Mouse (Mus musculus) heart, embryonic 10.5 days (tissue): ENCODE measurements around the gene Trappc13. TPM values are rescaled to one million over a fixed set of nuclear protein-coding genes. Genes with fewer than 3 reads are reported as not detected.

Experiments used
- DNase-seq: peaks from one replicate; pipeline ENCODE4 v3.0.0-alpha.2; 2017; ENCODE audit warnings: low spot score
- H3K27ac ChIP-seq: fragments of 300-500 bp; sonication (generic); 2 replicates; pipeline ENCODE4 v1.5.1; 2016; ENCODE audit warnings: mild to moderate bottlenecking
- H3K27me3 ChIP-seq: fragments of 300-500 bp; sonication (generic); 2 replicates; pipeline ENCODE4 v1.6.1; 2016; ENCODE audit warnings: mild to moderate bottlenecking; ENCODE audit not compliant: poor library complexity, insufficient read depth, severe bottlenecking
- H3K36me3 ChIP-seq: fragments of 300-500 bp; sonication (generic); 2 replicates; pipeline ENCODE4 v1.6.1; 2016; ENCODE audit warnings: mild to moderate bottlenecking, moderate library complexity
- H3K4me1 ChIP-seq: fragments of 300-500 bp; sonication (generic); 2 replicates; pipeline ENCODE4 v1.6.1; 2016; ENCODE audit warnings: mild to moderate bottlenecking
- H3K4me3 ChIP-seq: fragments of 300-500 bp; sonication (generic); 2 replicates; pipeline ENCODE4 v1.5.1; 2016; ENCODE audit warnings: mild to moderate bottlenecking, moderate library complexity
- H3K9me3 ChIP-seq: fragments of 300-500 bp; sonication (generic); 2 replicates; pipeline ENCODE4 v1.6.1; 2016; ENCODE audit warnings: mild to moderate bottlenecking, moderate library complexity
- WGBS: fragments of 180-500 bp; shearing (Covaris S2); methylation state at CpG from one replicate; pipeline ENCODE4 v1.1.7; 2016; 5-methylcytosine and 5-hydroxymethylcytosine counted together
- polyA plus RNA-seq: library from polyadenylated mRNA; unstranded; fragments of >200 nt; fragmentation: Nextera tagmentation; extraction: Ambion mirVana; gene quantifications from 2 replicates; pipeline ENCODE4 v1.2.1, GENCODE M21; 2016

Trappc13 gene
- polyA plus RNA-seq, 1 experiment from 2014 or later = 64.6 TPM

DNA sequence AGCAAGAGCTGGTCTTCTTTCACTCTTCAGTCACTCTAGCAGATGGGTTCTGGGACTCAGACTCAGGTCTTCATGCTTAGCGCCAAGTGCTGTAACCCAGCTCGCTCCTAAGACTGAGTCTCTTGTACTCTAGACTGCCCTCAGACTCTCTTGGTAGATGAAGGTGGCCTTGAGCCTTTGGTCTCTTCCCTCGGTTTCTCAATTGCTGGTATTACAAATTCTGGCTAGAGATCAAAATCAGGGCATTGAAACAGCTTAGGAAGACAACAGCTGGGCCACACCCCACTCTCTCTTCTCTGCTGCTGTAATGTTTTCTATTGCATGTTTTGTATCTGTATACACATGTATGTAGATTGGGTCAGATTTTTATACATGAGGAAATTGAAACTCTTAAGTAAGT lies 32.6 kb downstream of the Trappc13 start:
- no peak overlapping the region for H3K27ac ChIP-seq
- H3K4me1 ChIP-seq = no peaks in the 10 kb centered on the region
- H3K27me3 ChIP-seq = no peaks in the 10 kb centered on the region
- WGBS = 93% methylated on average over 3 of the region's 3 CpGs
- H3K36me3 ChIP-seq = peaks cover 81% of the 10 kb centered on the region
- H3K4me3 ChIP-seq = no peak overlapping the region
- no peaks in the 10 kb centered on the region for H3K9me3 ChIP-seq
- DNase-seq = no peak

DNA sequence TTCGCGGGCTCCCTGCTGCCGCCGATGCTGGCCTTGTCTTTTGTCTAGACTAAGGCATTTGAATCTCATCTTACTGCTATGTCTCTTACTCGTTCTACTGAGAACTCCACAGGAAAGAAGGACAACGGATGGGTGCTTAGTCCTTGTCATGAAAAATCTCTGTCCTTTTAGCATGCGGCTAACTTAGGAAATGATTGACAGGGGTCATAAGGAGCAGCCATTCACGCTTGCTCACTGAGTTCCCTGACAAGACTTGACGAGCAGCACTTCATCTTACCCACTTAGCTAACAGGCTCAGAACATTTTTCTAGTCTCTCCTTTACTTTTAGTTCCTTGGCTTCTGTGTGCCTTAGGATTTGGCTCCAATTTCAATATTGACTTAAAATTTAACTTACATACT lies 33.4 kb downstream of the Trappc13 start:
- Histone ChIP-seq H3K9me3 (no peaks in the 10 kb centered on the region), H3K27me3 (no peaks in the 10 kb centered on the region), H3K4me1 (no peaks in the 10 kb centered on the region), H3K36me3 (peaks cover 81% of the 10 kb centered on the region), H3K4me3 (no peak overlapping the region), H3K27ac (no peak overlapping the region)
- no peak for DNase-seq
- 83% methylated on average over 9 of the region's 9 CpGs for WGBS

DNA sequence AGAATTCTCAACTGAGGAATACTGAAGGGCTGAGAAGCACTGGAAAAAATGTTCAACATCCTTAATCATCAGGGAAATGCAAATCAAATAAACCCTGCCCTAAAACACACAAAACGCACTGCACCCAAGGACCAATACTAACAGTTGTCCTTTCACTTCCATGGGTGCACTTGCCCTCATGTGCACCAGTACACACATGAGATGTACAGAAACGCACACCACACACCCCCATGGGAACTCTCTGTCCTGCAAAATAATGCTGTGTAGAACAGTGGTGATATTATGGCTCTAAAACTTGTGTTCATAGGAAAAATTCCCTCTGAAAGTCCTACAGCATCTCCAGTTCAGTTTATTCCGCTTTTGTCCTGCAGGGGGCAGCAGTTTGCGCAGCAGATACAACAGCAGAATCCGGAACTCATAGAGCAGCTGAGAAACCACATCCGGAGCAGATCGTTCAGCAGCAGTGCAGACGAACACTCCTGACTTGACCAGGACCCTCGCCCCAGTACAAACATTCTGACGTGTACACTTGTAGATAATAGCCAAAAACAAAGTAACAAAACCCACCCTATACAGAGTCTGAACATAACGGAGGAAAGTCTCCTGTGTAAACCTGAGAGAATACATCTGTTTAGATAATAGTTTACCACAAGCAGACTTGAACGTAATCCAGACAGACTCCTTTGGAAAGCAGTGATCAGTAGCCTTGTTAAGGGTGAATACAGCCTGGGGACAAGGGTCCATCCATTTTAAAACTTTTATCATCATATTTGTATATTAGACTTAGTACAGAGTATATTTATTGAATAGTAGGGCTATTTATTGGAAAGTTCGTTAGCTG lies 38.7 kb downstream of the Trappc13 start:
- Histone ChIP-seq H3K9me3 (no peaks in the 10 kb centered on the region), H3K4me3 (peak overlapping the region; percentile 12; the same call in 1 of the 2 replicates), H3K4me1 (no peaks in the 10 kb centered on the region), H3K27ac (no peak overlapping the region), H3K36me3 (peaks cover 30% of the 10 kb centered on the region), H3K27me3 (no peaks in the 10 kb centered on the region)
- peak; percentile 85 for DNase-seq
- 43% methylated on average over 13 of the region's 13 CpGs for WGBS

DNA sequence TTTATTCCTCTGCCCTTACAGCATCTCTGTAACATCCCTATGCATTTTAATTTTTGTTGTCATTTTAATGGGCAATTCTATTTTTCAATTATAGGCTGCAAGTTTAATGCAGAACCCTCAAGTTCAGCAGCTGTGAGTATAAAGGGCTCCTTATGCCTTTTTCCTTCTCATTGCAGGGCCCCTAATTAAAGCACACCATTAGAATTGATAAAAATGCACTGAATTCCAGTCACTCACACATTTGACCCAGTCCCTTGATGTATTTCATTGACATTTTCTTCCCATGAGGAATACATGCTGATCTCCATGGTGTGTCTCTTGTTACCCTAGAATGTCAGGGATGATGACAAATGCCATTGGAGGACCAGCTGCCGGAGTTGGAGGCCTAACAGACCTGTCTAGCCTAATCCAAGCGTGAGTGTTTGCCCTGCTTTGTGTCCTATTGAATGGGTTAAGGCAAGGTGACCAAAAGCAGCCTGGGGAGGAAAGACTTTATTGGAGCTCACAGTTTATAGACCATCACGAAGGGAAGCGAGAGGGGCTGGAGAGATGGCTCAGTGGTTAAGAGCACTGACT lies 43.7 kb downstream of the Trappc13 start:
- Histone ChIP-seq H3K36me3 (0 out of 2 replicates have a peak, but pooled peaks cover 2% of the 10 kb centered on the region), H3K4me3 (no peak overlapping the region), H3K9me3 (no peaks in the 10 kb centered on the region), H3K27me3 (no peaks in the 10 kb centered on the region), H3K27ac (no peak overlapping the region), H3K4me1 (no peaks in the 10 kb centered on the region)
- WGBS = 79% methylated on average over 4 of the region's 4 CpGs
- DNase-seq = no peak

DNA sequence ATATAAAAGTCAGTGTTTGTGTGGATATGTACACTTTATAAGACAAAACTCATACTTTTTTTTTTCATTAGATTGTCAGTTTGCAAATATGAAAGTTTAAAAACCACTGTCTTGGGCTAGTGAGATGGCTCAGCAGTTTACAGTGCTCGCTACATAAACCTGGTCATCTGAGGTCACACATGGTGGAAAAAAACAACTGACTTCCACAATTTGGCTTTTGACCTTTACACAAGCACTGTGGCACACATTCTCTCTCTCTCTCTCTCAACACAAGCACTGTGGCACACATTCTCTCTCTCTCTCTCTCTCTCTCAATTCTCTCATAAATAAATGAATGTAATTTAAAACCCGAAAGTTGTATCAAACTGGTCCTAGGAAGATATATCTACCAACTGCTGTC lies 45.7 kb downstream of the Trappc13 start:
- WGBS = 79% methylated on average over 2 of the region's 2 CpGs
- Histone ChIP-seq H3K36me3 (0 out of 2 replicates have a peak, but pooled peaks cover 2% of the 10 kb centered on the region), H3K4me3 (no peak overlapping the region)

DNA sequence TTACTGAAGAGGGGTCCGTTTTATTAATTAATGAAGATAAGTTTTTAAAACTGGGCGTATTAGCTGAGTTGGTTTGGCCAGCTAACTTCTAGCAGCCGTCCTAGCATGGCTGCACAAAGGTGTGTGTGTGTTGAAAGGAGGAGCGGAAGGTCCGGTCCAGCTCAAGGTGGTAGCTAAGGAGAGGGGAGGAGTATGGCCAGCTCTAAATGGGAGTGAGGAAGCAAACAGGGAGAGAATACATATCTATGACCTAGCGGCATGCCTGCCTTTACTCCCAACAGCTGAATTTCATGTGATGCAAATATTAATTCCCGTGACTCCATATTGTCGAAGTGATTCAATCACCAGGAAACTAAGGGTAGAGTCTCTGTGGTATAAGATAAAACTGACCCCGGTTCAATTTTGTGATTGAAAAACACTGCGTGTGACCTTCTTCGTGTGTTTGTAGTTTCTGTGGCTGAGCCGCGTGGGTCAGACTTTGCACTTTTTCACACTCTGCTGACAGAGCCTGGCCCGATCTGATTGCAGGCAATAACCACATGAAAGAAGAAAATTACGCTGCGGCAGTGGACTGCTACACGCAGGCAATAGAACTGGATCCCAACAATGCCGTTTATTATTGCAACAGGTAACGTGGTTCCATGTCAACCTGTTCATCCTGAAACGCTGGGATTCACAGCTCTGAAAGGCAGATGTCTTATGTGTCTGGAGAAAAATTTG lies 54.4 kb downstream of the Trappc13 start:
- no peak for DNase-seq
- Histone ChIP-seq H3K36me3 (0 out of 2 replicates have a peak, but pooled peaks cover 3% of the 10 kb centered on the region), H3K9me3 (no peaks in the 10 kb centered on the region), H3K4me1 (no peaks in the 10 kb centered on the region), H3K27ac (no peak overlapping the region), H3K27me3 (no peaks in the 10 kb centered on the region), H3K4me3 (no peak overlapping the region)
- WGBS = 91% methylated on average over 20 of the region's 20 CpGs

More for the DNA sequence above, 45.7 kb downstream of the Trappc13 start:
- H3K27me3 ChIP-seq = no peaks in the 10 kb centered on the region
- no peak overlapping the region for H3K27ac ChIP-seq
- H3K9me3 ChIP-seq = no peaks in the 10 kb centered on the region
- no peak for DNase-seq
- no peaks in the 10 kb centered on the region for H3K4me1 ChIP-seq

DNA sequence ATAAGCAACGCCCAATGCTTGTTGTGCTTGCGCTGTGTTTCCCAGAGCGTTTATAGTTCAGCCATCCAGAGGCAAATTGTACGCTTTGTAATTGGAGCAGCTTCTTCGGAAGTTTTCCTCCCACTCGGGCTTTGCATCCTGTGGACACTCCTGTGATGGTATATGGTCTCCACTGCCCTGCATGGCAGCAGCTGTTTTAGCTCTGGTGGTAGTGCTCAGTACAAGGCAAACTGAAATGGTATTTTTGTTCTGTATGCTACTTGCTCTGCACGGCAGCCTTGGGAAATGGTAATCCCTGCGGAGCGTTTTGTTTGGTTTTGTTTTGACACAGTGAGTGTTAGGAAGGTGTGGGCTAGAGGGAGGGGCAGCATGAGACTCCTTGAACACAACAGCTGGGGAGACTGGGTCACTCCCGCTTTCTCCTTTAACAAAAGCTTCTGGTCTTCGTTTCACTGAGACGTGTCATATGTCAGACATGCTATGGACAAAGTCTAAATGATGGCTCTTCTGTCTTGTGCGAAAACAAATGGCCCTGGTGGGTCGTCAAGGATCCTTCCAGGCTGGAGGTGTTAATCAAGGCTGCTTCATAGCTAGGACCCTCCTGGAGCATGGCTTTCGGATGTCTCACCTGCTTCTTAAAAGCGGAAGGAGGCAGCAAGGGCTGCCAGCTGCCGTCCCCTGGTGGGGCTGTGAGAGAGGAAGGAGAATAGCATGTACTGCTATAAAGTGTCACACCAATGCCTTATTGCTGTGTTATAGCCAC lies 56.0 kb downstream of the Trappc13 start:
- Histone ChIP-seq H3K4me1 (no peaks in the 10 kb centered on the region), H3K27ac (no peak overlapping the region), H3K9me3 (no peaks in the 10 kb centered on the region), H3K27me3 (no peaks in the 10 kb centered on the region), H3K4me3 (no peak overlapping the region), H3K36me3 (0 out of 2 replicates have a peak, but pooled peaks cover 3% of the 10 kb centered on the region)
- 74% methylated on average over 17 of the region's 17 CpGs for WGBS
- no peak for DNase-seq

DNA sequence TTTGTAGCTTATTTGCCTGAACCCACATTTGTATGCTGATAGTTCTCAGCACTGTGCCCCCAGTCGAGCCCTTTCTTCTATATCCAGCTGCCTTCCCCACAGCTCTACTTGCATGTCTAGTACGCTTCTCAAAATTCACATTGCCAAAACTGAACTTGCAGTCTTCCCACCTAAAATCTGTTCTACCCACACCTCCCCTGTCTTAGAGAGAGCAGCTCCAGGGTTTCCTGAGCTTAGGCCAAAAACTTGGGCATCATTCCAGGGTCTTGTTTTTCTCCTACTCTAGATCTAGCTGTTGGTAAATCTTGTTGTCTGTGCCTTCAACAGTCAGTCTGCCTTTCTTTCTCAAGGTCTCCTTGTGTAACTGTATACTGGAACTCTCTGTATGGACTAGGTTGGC lies 63.4 kb downstream of the Trappc13 start:
- H3K9me3 ChIP-seq = no peaks in the 10 kb centered on the region
- no peaks in the 10 kb centered on the region for H3K36me3 ChIP-seq
- H3K27me3 ChIP-seq = no peaks in the 10 kb centered on the region
- H3K27ac ChIP-seq = no peak overlapping the region
- 0 out of 2 replicates have a peak, but pooled peaks cover 3% of the 10 kb centered on the region for H3K4me1 ChIP-seq
- 86% methylated on average over 2 of the region's 2 CpGs for WGBS
- no peak overlapping the region for H3K4me3 ChIP-seq
- no peak for DNase-seq

DNA sequence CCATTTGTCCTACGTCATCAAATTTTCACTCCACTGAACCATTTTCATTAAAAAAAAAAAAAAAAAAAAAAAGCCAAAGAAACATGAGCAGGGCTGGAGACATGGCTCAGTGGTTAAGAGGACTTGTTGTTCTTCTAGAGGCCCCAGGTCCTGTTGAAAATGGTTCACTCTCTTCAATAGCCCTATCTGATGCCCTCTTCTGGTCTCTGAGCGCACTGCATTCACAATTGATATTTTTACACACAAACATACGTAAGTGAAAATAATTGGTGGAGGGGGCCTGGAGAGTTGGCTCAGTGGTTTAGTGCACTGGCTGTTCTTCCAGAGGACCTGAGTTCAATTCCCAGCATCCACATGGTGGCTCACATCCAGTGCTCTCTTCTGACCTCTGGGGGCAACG lies 64.5 kb downstream of the Trappc13 start:
- WGBS = 93% methylated on average over 4 of the region's 4 CpGs
- Histone ChIP-seq H3K27me3 (no peaks in the 10 kb centered on the region), H3K4me3 (no peak overlapping the region), H3K9me3 (no peaks in the 10 kb centered on the region), H3K4me1 (0 out of 2 replicates have a peak, but pooled peaks cover 6% of the 10 kb centered on the region), H3K36me3 (no peaks in the 10 kb centered on the region), H3K27ac (no peak overlapping the region)
- no peak for DNase-seq

DNA sequence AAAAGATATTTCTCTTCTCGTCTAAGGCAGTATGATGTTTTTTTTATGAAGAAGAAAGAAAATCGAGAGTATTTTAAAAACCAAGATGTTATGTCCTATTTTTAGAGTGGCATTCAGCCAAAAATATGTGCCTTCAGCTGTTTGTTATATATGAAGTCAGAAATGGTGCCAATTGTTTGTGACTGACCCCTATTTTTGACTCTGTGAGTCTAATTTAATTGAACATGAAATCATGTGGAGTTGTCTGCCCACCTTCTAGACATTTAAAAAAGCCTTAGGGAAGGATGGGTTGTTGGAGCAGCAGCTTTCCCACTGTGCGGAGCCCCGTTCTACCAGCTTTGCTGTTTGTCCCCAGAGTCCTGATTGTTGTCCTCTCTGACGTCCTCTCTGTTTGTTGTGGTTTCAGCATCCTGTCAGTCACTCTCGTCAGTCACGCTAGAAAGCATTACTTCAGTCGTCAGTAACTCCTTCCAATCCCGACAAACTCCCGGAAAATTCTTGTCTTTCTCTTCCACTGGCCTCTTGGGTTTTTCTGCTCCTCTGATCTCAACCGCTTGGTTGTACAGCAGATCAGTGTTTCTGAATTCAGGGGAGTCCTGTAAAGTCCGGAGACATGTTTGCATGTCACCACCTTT lies 65.9 kb downstream of the Trappc13 start:
- H3K4me1 ChIP-seq = 0 out of 2 replicates have a peak, but pooled peaks cover 6% of the 10 kb centered on the region
- no peak overlapping the region for H3K4me3 ChIP-seq
- no peaks in the 10 kb centered on the region for H3K36me3 ChIP-seq
- no peaks in the 10 kb centered on the region for H3K27me3 ChIP-seq
- H3K9me3 ChIP-seq = no peaks in the 10 kb centered on the region
- 44% methylated on average over 12 of the region's 12 CpGs for WGBS
- no peak overlapping the region for H3K27ac ChIP-seq
- no peak for DNase-seq

DNA sequence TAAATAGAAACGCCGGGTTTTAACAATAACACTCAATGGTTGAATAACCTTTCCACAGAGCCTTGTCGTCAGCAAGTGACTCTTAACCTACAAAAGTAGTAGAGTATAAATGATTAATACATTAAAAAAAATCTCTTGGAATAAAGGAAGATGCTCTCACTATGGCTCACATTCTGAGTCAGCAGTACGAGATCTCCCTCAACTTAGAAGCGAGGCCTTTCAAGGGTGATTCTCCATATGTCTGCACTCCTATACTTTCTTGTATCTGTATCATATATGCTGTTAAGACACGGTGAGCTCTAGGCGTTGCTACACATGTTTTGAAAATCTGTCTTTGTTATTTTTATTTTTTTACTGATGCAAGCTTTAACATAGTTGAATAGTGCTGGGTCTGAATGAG lies 67.7 kb downstream of the Trappc13 start:
- Histone ChIP-seq H3K27ac (0 out of 2 replicates have a peak overlapping the region, but pooled peaks have one; percentile 94), H3K9me3 (no peaks in the 10 kb centered on the region), H3K36me3 (0 out of 2 replicates have a peak, but pooled peaks cover under 1% of the 10 kb centered on the region), H3K4me3 (peak overlapping the region; percentile 88), H3K4me1 (0 out of 2 replicates have a peak, but pooled peaks cover 6% of the 10 kb centered on the region), H3K27me3 (no peaks in the 10 kb centered on the region)
- 59% methylated on average over 7 of the region's 7 CpGs for WGBS
- no peak for DNase-seq
